Mouse (Mus musculus) kidney, postnatal 0 days (tissue): ENCODE measurements around the gene Dlx1. TPM values are rescaled to one million over a fixed set of nuclear protein-coding genes. Genes with fewer than 3 reads are reported as not detected.

ENCODE experiments used
- ATAC-seq: fragments of 200-750 bp; cut with Nextera tagmentation; replicated peaks from 2 replicates; pipeline ENCODE4 v1.8.0; 2017; ENCODE audit warnings: low read depth, moderate number of reproducible peaks, moderate TSS enrichment, moderate library complexity; ENCODE audit not compliant: low FRiP score
- DNase-seq: peaks from one replicate; pipeline ENCODE4 v3.0.0-alpha.2; 2016; ENCODE audit warnings: low spot score
- H3K27ac ChIP-seq: fragments of 300-500 bp; sonication (generic); 2 replicates; pipeline ENCODE4 v1.5.1; 2014; ENCODE audit warnings: mild to moderate bottlenecking
- H3K27me3 ChIP-seq: fragments of 300-500 bp; sonication (generic); 2 replicates; pipeline ENCODE4 v1.6.1; 2014; ENCODE audit warnings: low read length, mixed read lengths; ENCODE audit not compliant: insufficient read depth
- H3K36me3 ChIP-seq: fragments of 300-500 bp; sonication (generic); 2 replicates; pipeline ENCODE4 v1.6.1; 2014; ENCODE audit warnings: low read length, mixed read lengths; ENCODE audit not compliant: insufficient read depth
- H3K4me1 ChIP-seq: fragments of 300-500 bp; sonication (generic); replicated peaks from 2 replicates; pipeline ENCODE4 v1.6.1; 2014; ENCODE audit warnings: antibody characterized with exemption, low read length, mixed read lengths; ENCODE audit not compliant: insufficient read depth
- H3K4me2 ChIP-seq: fragments of 300-500 bp; sonication (generic); 2 replicates; pipeline ENCODE4 v1.6.1; 2014; ENCODE audit warnings: mild to moderate bottlenecking, low read length, moderate library complexity, mixed read lengths
- H3K4me3 ChIP-seq: fragments of 300-500 bp; sonication (generic); replicated peaks from 2 replicates; pipeline ENCODE4 v1.5.1; 2014; ENCODE audit warnings: low read depth, low read length
- H3K9ac ChIP-seq: fragments of 300-500 bp; sonication (generic); 2 replicates; pipeline ENCODE4 v1.6.1; 2014; ENCODE audit warnings: low read depth, low read length
- H3K9me3 ChIP-seq: fragments of 300-500 bp; sonication (generic); replicated peaks from 2 replicates; pipeline ENCODE4 v1.6.1; 2016; ENCODE audit warnings: low read length, inconsistent platforms, mixed read lengths
- CTCF ChIP-seq: IDR thresholded peaks from 2 replicates; pipeline ENCODE4 v1.5.1; 2016; ENCODE audit warnings: antibody characterized with exemption, low read depth, mild to moderate bottlenecking, moderate library complexity
- WGBS: fragments of 180-500 bp; shearing (Covaris S2); extraction: QIAGEN DNeasy Blood & Tissue Kit; methylation state at CpG from one replicate; pipeline ENCODE4 v1.1.7; 2014; 5-methylcytosine and 5-hydroxymethylcytosine counted together
- polyA plus RNA-seq: library from polyadenylated mRNA; unstranded; fragments of >200 nt; fragmentation: Nextera tagmentation; extraction: Ambion mirVana; gene quantifications from 2 replicates; pipeline ENCODE4 v1.2.1, GENCODE M21; 2015

Gene Dlx1
- polyA plus RNA-seq, 1 experiment from 2014 or later = not detected

DNA sequence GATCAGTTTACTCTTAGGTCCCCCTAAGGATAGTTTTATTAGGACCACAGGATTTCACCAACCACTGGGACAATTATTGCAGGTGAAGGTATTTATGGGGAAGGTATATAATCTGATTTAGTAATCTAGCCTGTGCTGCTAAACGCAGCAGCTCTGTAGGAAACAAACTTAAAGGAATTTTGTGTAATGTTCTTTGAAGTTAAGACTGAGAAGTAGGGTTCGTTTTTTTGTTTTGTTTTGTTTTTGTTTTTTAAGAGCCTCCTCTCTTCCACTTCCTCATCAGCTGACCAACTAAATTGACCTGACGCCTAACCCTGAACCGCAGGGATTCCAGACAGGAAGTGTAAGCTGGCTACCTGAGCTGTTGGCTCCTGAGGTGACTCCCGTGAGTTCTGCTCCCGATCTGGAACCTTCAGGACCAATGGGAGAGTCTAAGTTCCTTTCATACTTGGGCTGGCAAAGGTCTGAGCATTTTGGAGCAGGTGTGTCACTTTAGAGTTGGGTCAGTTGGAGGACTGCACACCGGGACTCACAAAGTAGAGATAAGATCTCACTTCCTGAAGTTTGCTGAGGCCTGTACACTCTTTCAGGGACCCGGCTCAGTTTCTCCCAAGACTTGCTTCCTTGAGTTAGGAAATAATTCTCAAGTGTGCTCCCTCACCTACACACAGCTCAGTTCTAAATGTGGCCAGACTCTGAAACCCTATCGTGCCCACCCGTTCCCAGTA lies 1.2 kb upstream of the Dlx1 start:
- no peak overlapping the region for H3K27ac ChIP-seq
- H3K4me2 ChIP-seq = no peak overlapping the region
- WGBS = 3% methylated on average over 10 of the region's 10 CpGs
- H3K9me3 ChIP-seq = no peaks in the 10 kb centered on the region
- H3K4me3 ChIP-seq = no peak overlapping the region
- peaks cover 82% of the 10 kb centered on the region for H3K27me3 ChIP-seq
- H3K4me1 ChIP-seq = peaks cover 7% of the 10 kb centered on the region
- no peak for DNase-seq
- H3K9ac ChIP-seq = no peak overlapping the region
- no peak for TF ChIP-seq CTCF
- ATAC-seq = no peak
- H3K36me3 ChIP-seq = no peaks in the 10 kb centered on the region

DNA sequence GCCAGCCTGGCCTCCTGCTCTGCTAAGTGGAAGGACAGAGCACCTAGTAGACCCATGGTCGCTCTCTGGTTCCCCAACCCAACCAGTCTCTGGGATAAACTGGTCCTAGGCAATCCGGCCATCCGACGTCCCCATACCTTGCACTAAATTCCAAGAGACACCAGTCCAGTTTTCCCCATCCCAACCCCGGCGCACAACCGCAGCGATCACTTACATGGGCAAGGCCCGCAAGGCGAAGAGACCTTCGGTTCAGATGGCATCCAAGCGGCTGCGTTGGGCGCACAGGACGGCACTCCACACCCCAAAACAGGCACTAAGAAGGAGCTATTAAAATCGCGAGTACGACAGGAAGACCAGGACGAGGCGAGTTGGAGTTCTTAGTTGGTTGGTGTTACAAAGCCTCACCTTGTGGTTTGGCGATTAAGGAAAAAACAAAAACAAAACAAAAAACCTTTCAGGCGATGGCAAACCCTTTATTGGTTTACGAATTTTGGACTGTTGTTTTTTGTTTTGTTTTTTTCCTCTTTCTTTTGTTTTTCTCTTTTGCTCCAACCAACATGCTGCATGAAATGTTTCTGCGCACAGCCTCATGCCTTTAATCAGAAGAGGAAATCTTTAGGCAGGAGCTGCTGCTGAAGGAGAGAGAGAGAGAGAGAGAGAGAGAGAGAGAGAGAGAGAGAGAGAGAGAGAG lies 445 bp upstream of the Dlx1 start:
- no peak for ATAC-seq
- Histone ChIP-seq H3K4me2 (no peak overlapping the region), H3K27ac (no peak overlapping the region), H3K9ac (no peak overlapping the region), H3K4me3 (no peak overlapping the region), H3K36me3 (no peaks in the 10 kb centered on the region), H3K4me1 (peaks cover 7% of the 10 kb centered on the region), H3K9me3 (no peaks in the 10 kb centered on the region), H3K27me3 (peaks cover 89% of the 10 kb centered on the region)
- no peak for TF ChIP-seq CTCF
- 3% methylated on average over 24 of the region's 24 CpGs for WGBS
- DNase-seq = no peak

DNA sequence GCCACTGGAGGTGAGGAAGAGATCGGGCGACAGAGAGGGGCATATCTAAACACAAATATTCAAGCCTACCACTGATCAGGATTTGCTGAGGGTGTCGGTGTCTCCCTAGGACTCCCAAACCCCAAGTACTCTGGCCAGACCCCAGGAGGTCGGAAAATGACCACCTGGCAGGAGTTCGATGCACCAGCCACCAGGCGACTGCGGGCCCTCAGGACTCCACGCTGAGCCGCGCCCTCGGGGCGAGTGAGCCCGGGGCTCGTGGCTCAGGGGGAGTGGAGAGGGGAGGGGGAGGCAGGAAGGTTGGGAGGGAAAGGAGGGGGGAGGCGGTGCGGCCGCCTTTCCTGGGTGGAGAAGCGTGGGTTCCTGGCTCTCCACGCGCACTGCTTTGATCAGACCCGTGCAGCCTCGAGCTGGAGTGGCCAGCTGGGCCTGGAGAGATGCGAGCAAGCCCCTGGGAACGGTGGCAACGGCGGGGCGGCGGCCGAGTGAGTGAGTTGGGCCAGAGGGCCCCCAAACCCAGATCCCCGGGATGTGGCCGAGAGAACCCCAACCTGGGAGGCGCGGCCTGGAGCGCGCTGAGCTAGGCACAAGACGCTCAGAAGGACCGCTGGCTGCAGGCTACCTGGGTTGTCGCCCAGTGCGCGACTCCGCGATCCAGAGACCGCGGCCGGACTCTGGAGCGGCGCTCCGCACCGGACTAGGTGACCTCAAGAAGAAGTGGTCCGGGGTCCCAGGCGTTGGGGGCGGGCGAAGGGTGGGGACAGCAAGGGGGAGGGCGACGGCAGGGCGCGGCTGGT lies 999 bp downstream of the Dlx1 start:
- no peaks in the 10 kb centered on the region for H3K9me3 ChIP-seq
- DNase-seq (no peak), ATAC-seq (peak; percentile 49; the same call in 1 of the 2 replicates)
- no peaks in the 10 kb centered on the region for H3K36me3 ChIP-seq
- H3K4me2 ChIP-seq = peak overlapping the region; percentile 78
- peaks cover 7% of the 10 kb centered on the region for H3K4me1 ChIP-seq
- peak overlapping the region; percentile 45 for H3K4me3 ChIP-seq
- WGBS = under 1% methylated on average over 50 of the region's 57 CpGs
- peaks cover 88% of the 10 kb centered on the region for H3K27me3 ChIP-seq
- H3K9ac ChIP-seq = no peak overlapping the region
- no peak overlapping the region for H3K27ac ChIP-seq
- TF ChIP-seq CTCF = no peak

DNA sequence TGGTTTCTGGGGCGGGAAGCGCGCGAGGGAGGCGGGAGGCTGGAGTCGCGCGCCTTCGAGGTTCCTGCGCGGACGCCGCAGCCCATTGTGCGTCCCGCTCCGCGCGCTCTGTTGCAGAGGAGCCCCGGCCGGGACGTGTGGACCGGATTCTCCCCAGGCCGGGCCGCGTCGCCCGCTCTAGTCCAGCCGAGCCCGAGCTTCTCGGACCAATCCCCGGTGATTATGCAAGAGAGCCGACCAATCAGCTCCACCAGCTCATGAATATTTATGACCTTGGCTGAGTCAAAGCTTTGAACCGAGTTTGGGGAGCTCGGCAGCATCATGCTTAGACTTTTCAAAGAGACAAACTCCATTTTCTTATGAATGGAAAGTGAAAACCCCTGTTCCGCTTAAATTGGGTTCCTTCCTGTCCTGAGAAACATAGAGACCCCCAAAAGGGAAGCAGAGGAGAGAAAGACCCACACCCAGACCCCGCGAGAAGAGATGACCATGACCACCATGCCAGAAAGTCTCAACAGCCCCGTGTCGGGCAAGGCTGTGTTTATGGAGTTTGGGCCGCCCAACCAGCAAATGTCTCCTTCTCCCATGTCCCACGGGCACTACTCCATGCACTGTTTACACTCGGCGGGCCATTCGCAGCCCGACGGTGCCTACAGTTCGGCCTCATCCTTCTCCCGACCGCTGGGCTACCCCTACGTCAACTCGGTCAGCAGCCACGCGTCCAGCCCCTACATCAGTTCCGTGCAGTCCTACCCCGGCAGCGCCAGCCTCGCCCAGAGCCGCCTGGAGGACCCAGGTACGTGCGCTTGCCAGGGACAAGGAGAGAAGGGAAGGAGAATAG lies 1.8 kb downstream of the Dlx1 start:
- Histone ChIP-seq H3K9me3 (no peaks in the 10 kb centered on the region), H3K9ac (no peak overlapping the region), H3K27me3 (peaks cover 90% of the 10 kb centered on the region), H3K4me2 (peak overlapping the region; percentile 78), H3K4me1 (peaks cover 7% of the 10 kb centered on the region), H3K27ac (no peak overlapping the region), H3K36me3 (no peaks in the 10 kb centered on the region), H3K4me3 (peak overlapping the region; percentile 45)
- DNase-seq (peak; percentile 88), ATAC-seq (peak; percentile 82)
- no peak for TF ChIP-seq CTCF
- WGBS = 0% methylated on average over 59 of the region's 60 CpGs

DNA sequence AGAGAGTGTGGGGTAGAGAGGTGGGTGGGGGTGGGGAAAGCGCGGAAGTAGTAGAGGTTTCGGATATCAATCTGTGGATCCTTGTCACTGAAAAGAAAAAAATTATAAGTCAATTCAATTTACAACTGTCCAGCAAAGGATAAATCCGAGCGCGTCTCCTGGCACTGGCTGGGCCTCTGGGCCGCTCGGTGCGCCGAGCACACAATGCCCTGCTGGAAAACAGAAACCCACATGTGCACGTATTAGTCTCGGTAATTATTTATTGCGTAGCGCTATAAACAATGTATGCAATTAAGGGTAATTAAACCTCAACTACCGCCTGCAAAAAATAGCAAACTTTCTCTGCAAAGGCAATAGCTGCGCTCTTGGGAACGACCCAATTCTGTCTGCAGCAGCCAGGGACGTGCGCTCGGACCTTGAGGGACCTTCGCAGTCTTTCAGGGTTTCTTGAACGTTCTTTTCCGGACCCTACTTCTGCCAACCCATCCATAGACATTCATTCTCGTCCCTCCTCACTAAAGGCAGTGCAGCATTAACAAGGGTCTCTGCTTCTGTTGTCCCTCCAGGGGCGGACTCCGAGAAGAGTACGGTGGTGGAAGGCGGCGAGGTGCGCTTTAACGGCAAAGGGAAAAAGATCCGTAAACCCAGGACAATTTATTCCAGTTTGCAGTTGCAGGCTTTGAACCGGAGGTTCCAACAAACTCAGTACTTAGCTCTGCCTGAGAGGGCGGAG lies 2.6 kb downstream of the Dlx1 start:
- no peak for ATAC-seq
- Histone ChIP-seq H3K9me3 (no peaks in the 10 kb centered on the region), H3K27ac (no peak overlapping the region), H3K9ac (no peak overlapping the region), H3K36me3 (no peaks in the 10 kb centered on the region), H3K27me3 (peaks cover 89% of the 10 kb centered on the region), H3K4me1 (peaks cover 7% of the 10 kb centered on the region), H3K4me3 (peak overlapping the region; percentile 45), H3K4me2 (peak overlapping the region; percentile 78; the same call in 1 of the 2 replicates)
- WGBS = 2% methylated on average over 34 of the region's 34 CpGs
- no peak for TF ChIP-seq CTCF
- DNase-seq = no peak
